Mouse (Mus musculus): ENCODE results near the gene Hist2h2aa2. TPM values are rescaled to one million over a fixed set of nuclear protein-coding genes. Genes with fewer than 3 reads are reported as not detected.
"Not testable (repeated sequence)": the region's sequence is repeated elsewhere in the genome, so short reads cannot be mapped to it uniquely, and the experiment has no call there.

Hist2h2aa2 gene
- 6.9 and 41.2 TPM in 2 replicates for polyA plus RNA-seq (2012; rRNA removed)

DNA sequence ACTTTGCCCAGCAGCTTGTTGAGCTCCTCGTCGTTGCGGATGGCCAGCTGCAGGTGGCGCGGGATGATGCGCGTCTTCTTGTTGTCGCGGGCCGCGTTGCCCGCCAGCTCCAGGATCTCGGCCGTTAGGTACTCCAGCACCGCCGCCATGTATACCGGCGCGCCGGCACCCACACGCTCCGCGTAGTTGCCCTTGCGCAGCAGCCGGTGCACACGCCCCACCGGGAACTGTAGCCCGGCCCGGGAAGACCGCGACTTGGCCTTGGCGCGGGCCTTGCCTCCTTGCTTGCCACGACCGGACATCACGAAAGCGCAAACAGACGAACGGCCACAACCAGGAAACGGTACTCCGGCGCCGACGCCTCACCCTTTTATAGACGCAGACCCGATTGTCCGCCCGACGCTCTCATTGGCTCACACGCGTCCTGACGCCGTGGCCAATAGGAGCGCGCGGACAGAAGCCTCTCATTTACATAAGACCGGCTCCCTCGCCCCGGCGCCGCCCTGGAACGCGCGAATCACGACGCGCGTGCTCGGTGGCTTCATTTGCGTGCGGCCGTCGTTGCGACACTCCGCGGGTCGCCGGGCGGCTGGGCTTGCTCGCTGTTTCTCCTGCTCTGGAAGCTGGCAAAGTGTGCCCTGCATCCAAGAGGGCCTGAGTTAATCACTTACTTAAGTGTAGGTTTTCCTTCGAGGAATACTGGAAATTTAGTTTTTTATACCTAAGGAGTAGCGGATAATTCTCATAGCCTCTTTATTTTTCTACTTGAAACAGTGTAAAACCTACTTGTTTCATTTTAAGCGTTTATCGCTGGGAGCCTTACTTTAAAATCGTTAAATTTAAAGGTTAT, at the start of gene Hist2h2aa2:
Gene Hist2h2aa2, minus strand, starts transcription at position 328 of the 850 bp plus-strand sequence.
- peak; percentile 97 for DNase-seq (ENCODE audit: low spot score)

DNA sequence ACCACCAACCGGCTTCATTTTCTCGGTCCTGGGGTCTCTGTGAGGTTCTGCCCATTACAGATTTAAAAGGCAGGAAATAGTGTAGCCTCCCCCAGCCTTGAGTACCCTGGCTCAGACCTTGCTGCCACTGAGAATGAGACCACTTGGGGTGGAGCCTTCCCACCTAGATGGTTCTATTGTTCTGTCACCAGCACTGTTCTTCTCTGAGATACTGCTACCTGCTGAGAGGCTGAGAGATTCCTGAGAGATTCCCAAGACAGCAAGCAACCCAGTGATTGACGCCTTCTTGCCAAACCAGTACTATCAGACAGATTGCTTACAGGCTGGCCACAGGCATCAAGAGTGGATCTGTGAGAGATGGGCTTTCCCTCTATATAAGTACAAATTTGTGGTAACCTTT, 49.1 kb upstream of the Hist2h2aa2 start:
- DNase-seq (ENCODE audit: low spot score), result no peak

DNA sequence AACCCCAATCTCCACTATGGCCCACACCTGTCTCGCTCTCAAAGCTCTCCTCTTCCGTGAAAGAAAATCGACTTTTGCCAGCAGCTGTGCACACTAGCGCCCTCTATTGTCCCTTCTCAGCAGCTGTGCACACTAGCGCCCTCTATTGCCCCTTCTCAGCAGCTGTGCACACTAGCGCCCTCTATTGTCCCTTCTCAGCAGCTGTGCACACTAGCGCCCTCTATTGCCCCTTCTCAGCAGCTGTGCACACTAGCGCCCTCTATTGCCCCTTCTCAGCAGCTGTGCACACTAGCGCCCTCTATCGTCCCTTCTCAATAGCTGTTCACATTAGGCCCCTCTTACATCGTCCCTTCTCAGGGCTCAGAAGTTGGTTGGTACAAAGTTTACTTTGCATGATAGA, 47.3 kb upstream of the Hist2h2aa2 start:
- not testable (repeated sequence) for DNase-seq (ENCODE audit: low spot score)

DNA sequence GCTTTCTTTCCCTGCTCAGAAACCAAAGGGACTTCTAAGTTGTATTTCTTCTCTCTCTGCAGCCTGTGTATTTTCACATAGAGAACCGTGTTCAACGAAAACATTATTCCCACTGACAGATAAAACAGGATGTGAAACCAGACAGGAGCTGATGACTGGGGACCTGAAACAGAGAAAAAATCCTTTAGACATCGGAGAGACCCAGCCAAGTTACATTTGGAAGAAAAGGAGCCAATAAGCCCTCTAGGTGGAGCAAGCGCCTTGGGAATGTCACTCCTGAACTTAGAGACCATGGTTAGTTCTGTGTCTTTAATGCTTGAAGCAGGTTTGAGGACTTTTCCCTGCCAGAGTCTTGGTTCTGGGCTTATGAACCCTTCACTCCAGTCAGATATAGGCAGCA, 44.4 kb upstream of the Hist2h2aa2 start:
- DNase-seq (ENCODE audit: low spot score), result no peak

DNA sequence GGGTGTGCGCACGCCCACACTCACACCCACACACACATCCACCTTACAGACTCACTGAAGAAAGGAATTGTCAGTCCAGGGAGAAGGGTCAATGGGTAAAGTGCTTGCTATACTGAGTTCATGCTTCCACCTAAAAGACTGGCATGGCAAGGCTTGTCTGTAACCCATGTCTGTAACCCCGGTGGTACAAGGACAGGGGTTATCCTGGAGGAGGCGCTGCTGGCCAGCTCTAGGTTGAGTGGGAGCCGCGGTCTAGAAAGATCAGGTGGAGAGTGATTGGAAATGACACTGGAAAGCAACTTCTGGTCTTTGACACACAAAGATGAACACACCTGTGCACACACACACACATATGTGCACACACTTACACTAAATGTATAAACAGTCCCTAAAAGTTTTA, 40.6 kb upstream of the Hist2h2aa2 start:
- DNase-seq (ENCODE audit: low spot score), result no peak

DNA sequence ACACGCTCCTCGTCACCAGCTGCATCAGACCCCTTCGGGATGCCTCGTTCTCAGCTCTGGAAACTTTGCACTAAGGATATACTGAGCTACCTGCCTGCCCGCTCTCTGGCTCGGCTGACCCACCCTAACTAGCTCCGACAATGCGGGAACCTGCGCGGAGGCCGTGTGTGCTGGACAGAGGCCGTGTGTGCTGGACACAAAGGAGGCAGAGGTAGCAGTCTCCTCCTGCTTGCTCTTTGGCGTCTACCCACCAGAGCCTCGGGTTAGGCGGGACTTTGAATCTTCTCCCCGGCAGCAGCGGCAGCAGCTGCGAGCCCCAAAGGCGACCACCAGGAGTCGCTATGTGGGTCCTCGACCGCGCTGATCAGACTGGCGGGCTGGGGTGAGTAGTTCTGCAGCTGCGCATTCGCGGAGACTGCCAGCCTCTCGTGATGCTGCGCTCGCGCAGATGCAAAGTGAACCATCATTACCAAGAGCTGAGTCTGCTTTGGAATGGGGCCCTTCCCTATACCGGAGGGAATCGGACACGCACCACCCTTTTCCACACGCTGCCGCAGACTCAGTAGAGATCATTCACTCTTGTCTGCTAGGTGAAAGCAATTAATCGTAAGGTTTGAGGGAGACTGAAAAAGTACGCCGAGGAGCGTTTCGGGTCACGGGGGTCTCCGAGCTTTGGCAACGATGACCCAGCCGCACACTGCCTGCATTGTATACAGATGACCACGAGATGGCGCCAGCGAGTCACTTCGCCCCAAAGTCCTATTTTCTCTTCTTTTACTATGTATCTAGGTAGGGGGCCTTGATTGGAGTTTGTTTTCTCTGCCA, 37.9 kb upstream of the Hist2h2aa2 start:
- peak; percentile 73 for DNase-seq (ENCODE audit: low spot score)

DNA sequence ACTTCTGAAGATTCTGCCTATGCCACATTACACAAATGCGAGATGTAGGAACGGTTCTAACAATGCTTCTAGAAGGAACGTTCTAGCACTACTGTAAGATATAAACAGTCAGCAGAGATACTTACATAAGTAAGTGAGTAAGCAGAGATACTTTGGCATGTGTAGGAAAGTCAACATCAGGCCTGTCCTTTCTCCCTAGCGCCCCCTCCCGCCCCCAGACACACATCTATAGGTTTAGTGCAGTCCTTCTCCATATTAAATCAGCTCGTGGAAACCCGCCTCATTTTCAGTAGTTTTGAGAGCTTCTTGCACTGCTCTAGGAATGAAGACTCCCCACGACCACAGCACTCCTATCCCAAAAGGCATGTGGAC, 37.3 kb upstream of the Hist2h2aa2 start:
- no peak for DNase-seq (ENCODE audit: low spot score)

DNA sequence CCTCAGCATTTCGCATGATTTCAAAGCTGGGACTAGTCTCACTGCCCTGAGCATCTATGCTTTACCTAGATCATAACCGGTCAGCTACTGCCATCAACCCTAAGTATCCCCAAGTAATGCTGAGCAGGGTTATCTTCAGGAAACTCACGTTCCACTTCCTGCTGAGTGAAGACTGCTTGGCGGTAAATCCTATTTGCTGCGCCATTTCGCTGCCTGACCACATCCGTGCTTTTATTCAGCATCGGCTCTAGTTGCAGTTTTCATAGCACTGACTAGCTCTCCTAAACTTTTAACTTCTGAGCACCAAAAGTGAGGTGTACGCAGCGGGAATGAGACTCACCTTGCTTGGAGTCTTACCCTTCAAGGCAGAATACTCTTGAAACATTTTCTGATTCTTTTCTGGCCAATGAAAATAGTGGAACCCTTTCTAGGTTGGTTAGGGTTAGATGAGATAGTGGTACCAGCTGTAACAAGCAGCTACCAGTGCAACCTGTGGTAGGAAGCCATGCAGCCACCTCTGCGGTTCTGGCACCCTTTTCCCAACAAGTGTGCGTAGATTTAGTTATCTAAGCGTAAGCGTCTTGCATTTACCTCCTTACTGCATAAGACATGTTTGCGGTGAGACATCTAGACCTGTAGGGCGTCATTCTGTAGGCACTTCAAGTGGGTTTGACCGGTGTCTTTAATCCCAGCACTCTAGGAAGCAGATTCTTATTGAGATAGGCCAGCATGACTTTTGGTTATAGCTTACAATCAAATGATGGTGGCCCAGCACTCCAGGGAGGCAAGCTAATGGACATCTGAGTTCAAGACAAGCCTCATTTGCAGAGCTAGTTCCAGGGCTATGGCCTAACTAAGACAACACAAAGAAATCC, 33.8 kb upstream of the Hist2h2aa2 start:
- no peak for DNase-seq (ENCODE audit: low spot score)

DNA sequence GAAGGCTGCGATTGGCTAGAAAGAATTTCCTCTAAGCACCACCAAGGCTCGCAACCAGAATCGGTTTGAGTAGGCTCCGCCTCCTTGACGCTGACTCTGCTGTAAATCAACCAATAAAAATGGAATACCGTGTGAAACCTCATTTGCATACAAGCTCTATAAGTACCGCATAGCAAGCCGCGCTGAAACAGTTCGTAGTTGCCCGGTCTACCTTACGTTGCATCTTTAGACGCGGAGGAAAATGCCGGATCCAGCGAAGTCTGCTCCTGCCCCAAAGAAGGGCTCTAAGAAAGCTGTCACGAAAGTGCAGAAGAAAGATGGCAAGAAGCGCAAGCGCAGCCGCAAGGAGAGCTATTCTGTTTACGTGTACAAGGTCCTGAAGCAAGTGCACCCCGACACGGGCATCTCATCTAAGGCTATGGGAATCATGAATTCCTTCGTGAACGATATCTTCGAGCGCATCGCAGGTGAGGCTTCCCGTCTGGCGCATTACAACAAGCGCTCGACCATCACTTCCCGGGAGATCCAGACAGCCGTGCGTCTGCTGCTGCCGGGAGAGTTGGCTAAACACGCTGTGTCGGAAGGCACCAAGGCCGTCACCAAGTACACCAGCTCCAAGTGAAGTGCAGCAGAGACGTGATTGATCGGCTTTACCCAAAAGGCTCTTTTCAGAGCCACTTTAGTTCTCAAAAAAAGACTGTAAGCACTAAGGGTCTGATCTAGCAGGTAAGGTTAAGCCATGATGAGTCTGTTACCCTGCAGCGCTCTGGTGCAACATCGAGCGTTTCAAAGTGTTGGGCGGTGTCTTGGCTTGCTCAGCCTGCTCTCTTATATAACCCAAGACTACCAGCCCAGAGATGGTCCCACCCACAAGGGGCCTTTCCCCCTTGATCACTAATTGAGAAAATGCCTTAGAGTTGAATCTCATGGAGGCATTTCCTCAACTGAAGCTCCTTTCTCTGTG, 29.7 kb upstream of the Hist2h2aa2 start, which contains the start of gene Hist2h2bb:
Gene Hist2h2bb, plus strand, starts transcription at position 242 of the 964 bp plus-strand sequence.
- peak; percentile 76 for DNase-seq (ENCODE audit: low spot score)

DNA sequence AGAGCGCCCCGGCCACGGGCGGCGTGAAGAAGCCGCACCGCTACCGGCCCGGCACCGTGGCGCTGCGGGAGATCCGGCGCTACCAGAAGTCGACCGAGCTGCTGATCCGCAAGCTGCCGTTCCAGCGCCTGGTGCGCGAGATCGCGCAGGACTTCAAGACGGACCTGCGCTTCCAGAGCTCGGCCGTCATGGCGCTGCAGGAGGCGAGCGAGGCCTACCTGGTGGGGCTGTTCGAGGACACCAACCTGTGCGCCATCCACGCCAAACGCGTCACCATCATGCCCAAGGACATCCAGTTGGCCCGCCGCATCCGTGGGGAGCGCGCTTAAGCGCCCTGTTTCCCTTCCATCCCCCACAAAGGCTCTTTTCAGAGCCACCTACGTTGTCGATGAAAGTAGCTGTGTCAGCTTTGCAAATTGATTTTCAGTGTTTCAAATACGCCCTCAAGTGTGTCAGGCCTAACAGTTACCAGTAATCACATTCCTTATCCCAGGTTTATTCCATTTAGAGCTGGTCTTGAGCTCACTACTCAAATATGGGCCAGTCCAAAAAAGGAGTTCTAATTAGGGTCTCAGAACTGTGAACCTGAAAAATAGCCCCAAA, 28.8 kb upstream of the Hist2h2aa2 start:
- not testable (repeated sequence) for DNase-seq (ENCODE audit: low spot score)

DNA sequence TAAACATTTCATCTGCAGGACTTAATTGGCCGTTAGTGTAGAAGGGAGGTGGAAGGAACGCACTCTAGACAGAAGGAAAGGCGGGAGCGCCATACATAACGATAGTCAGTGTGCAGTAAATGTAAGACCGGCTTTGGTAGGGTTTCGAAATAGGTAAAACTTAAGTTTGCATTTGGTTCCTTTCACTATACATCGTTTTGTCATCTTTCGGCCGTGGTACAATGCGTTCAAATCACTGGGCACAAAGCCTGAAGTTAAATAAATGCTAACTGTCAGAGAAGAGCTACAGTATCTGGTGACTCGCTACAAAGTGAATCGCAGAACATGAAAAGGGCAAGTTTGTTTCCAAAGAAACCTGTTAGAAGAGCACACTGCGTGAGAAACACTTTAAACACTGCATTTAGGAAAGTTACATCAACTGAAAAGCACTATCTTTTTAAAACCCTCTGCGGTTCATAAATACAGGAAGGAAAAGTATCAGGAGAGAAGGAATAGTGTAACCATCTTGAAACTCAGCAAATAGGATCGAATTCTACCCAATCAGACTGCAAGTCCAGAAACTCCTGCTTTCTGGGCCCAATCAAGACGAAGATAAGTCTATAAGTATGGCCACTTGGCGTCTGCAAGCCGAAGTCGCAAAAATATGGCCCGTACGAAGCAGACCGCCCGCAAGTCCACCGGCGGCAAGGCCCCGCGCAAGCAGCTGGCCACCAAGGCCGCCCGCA, 28.1 kb upstream of the Hist2h2aa2 start, which contains the start of gene Hist2h3b:
Gene Hist2h3b, plus strand, starts transcription at position 604 of the 725 bp plus-strand sequence.
- DNase-seq (ENCODE audit: low spot score), result peak; percentile 71

DNA sequence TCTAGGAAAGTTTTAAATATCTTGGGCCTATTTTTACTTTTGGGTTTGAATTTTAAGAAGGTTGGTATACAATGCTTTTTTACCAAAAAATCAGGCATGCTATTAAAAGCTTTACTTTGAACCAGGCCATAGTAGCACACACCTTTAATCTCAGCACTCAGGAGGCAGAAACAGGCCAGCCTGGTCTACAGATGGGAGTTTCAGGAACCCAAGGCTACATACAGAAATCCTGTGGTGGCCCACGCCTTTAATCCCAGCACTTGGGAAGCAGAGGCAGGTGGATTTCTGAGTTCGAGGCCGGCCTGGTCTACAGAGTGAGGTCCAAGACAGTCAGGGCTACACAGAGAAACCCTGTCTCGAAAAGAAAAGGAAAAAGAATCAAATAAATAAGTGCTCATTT, 27.5 kb upstream of the Hist2h2aa2 start:
- DNase-seq (ENCODE audit: low spot score), result no peak

DNA sequence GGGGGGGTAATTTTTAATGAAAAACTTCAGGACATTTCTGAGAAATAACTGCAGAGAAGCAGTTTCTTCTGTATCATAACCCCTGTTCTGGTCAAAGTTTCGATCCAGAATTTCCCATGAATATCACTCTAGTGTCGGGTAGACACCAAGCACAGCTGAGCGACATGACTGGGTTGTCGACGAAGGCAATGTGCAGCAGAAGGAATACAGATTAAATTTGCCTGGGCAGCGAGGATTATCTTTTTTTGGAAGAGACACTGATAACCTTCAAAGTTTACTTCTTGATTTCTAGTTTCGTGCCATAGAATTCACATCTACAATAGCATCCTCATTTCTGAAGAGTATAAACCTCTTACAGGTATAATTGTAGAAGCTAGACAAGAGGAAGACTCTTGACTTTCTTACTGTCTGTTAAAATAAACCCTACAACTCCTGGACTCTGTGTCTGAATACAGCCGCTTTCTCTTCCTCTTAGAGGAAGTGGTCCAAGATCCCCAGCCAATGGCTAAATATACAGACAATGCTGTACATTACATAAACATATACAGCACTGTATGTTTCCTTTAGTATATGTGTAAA, 26.1 kb upstream of the Hist2h2aa2 start:
- no peak for DNase-seq (ENCODE audit: low spot score)

DNA sequence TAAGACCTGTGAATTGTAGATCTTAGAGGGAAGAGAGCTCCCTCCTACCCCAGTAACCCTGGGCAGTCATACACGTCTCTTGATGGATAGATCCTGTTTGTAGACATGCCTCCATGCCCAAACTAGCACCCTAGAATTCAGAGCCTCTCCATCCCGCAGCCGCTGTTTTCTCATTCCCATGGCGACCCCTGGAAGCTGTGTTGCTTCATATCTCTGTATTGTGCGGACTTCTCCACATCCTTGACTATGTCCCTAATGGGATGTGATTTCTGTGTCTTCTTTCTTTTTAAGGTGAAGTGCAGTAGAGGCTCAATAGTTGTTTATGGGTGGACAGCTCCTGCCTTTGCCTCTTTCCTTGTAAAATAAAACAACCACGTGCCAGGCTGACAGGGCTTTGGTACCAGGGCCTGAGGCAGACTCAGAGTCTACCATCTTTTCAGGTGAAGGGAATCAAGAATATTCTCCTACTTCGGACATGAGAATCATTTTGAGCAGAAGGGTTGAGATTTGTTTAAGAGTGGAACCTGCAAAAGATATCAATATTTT, 24.4 kb upstream of the Hist2h2aa2 start:
- DNase-seq (ENCODE audit: low spot score), result no peak

DNA sequence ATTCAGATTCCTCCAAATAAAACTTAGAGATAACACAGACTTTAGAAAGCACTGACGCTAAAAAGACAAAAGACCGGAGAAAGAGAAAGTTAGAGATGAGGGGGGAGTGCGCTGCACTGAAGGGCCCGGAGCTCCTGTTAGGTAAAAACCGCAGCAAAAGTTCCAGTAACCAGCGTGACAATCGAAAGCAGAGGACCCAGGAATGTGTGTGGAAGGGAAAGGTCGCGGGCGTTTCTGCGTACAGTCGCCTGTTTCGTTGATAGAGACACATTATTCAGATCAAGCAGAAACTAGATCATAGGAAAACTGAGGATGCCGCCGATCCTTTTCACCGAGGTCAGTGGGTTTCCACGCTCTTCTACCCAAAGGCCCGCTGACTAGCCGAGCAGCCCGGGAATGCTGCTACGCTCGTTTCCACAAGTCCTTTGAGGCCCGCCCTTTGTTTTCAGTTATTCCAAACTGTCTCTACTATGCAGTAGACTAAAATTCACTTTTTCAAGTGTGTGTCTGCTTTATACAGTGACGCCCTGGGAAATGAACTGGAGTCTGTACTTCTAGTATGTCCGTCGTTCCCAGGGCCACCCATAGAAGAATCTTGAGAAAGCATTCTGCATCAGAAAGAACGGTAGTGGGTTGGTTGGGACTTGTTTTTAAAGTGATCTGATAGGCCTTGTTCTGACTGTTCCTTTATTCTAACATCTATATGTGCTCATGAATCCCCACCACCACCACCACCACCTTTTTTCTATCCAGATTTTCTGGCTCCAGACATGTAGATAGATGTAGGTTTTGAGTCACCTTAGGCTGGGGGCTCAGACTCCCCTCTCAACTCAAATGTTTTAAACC, 23.7 kb upstream of the Hist2h2aa2 start:
- peak; percentile 42 for DNase-seq (ENCODE audit: low spot score)

DNA sequence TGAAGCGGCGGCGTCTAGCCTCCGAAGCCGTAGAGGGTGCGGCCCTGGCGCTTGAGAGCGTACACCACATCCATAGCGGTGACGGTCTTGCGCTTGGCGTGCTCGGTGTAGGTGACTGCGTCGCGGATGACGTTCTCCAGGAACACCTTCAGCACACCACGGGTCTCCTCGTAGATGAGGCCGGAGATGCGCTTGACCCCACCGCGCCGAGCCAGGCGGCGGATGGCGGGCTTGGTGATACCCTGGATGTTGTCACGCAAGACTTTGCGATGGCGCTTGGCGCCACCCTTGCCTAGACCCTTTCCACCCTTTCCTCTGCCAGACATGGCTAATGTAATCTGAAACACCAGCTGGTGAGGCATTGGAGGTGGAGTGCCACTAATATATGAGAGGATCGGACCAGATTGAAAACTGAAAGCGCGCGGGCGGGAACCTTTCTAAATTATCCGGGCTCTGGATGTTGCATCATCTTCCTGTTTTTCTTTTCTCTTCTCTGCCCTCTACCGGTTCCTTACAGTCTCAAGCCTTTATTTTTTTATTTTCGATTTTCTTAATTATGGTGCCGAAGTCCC, 23.0 kb upstream of the Hist2h2aa2 start, which contains the start of gene Hist2h4:
Gene Hist2h4, minus strand, starts transcription at position 333 of the 572 bp plus-strand sequence.
- peak; percentile 88 for DNase-seq (ENCODE audit: low spot score)

DNA sequence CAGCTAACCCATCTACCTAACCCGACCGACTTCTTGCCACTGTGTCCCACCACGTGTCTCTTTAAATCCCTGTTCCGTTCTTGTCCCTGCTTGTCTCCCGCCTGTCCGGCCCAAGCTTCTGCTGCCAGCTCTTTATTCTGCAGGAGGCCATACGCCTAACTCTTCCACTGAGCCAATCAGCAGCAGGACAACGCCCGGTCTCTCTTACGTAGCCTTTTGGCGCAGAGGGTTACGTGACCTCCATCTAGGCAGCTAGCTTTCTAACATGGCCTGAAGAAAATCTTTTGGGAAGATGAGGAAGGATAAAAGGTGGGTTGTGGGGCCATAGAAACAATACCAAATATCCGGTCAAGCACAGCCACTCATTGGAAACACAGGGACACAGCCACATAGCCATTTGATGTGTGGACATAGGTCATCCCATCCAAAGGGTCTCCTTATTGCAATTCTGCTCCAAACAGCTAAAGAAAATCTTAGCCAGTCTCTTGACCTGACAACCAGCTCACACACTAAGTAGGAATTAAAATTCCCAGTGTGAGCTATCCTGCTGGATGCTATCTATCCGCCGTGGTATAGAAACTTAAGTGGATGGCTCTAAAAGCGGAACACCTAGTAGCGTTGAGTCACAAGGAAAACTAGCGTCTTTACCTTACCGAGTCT, 22.3 kb upstream of the Hist2h2aa2 start:
- peak; percentile 68 for DNase-seq (ENCODE audit: low spot score)

Measured in urinary bladder, adult 2 months (tissue).